Mouse (Mus musculus) right cerebral cortex, postnatal 36 days (tissue): ENCODE results near the gene Pigp.
"Not testable (repeated sequence)": the region's sequence is repeated elsewhere in the genome, so short reads cannot be mapped to it uniquely, and the experiment has no call there.

Experiments used
- DNase-seq, 2 experiments: peaks; one replicate each; pipeline ENCODE4 v3.0.0; 2022; ENCODE audit warnings: low spot score in 2 of 2, mixed read lengths in 1 of 2

Pigp gene

GRCm38 (mm10) chr16:94358091-94358490 is 13.6 kb downstream of the Pigp start:
- DNase-seq, result no peak

DNA sequence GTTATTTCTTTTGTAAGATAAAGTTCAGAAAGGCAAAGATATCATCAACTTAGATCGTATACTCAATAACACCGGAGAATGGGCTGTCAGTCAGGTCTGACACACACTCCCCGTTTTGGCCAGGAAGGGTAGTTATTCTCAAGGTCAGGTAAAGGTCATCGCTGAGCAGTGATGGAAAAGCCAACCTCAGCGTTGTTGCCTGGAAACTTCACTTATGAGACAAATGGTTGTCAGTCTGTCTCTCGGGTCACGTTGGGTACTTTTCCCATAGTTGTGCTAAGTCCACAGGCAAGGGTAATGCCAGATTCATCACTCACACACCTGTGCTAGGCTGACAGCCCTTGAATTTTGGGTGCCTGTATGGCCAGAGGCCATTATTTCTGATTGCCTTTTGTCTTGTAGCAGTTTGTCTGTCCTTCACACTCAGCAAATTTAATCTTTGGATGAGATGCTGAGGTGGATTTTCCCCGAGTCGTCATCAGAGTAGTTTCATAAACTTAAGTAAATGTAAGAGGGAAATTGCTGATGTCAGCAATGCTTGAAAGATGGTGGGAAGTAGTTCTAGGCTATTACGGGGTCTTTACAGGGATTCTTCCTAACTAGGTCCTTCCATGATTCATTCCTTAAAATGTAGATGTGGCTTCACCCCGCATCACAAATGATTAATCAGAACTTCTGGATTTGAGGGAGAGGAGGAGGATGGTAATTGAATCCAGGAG is 14.7 kb downstream of the Pigp start:
- no peak for DNase-seq

GRCm38 (mm10) chr16:94356046-94356445 is 15.6 kb downstream of the Pigp start:
- DNase-seq, result no peak

DNA sequence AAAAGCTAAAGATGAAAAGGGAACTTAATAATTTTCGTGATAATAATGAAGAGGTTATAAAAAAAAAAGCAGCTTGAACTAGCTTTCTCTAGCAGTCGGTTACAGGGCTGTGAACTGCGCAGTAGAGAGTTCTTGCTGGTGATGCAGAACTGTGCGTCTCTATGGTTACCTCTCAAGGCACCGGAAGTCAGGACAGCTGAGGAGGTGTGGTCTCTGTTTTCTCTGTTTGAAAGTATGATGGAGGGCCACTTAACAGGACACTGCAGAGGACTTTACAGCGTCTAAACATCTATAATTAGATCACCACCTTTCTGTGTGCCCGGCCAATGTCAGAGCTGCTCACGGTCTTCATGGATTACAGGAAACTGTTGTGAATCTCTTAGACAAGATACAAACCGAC is 17.2 kb downstream of the Pigp start:
- DNase-seq, result peak in 1 of 2 experiments; percentile 29

GRCm38 (mm10) chr16:94350287-94350677 is 21.4 kb downstream of the Pigp start:
- DNase-seq, result no peak

GRCm38 (mm10) chr16:94349588-94350286 is 21.9 kb downstream of the Pigp start:
- DNase-seq, result no peak

DNA sequence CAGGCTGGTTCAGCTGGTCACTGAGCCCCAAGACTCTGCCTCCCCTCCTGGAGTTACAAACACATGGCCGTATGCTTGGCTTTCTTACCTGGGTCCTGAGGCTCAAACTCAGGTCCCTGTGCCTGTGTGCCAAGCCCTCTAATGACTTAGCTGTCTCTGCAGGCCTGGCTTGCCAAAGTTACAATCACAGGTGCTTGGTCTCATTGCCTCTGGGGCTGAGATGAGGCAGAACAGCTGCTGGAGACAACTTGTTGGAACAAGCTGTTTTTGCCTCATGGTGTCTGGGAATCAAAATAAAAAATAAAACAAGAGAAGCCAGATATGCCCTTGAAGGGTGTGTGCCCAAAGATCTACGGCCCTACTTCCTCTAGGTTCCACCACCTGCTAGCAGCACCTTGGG is 22.9 kb downstream of the Pigp start:
- no peak for DNase-seq

- no peak for DNase-seq
Observed at GRCm38 (mm10) chr16:94347080-94347731, 24.4 kb downstream of the Pigp start.

GRCm38 (mm10) chr16:94345733-94346132 is 25.9 kb downstream of the Pigp start:
- DNase-seq, result no peak

GRCm38 (mm10) chr16:94339164-94340160 is 32.2 kb downstream of the Pigp start:
- not testable (repeated sequence) for DNase-seq

DNA sequence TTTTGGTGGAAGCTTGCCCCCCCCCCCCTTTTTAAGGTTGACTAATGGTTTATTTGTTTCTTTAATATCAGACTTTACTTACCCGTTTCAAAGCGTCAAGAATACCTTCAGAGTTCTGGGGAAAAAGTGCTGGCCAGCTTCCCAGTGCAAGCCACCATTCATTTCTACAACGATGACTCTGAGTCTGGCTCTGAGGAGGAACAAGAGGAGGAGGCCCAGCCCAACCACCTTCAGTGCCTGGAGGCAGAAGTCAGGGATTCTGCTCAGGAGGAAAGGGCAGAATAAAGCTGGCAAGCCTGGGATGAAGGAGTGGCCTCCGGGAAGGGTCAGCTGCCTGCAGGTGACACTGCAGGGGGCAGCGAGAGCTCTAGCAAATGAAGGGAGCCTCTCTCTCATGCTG is 36.0 kb downstream of the Pigp start:
- DNase-seq, result no peak

DNA sequence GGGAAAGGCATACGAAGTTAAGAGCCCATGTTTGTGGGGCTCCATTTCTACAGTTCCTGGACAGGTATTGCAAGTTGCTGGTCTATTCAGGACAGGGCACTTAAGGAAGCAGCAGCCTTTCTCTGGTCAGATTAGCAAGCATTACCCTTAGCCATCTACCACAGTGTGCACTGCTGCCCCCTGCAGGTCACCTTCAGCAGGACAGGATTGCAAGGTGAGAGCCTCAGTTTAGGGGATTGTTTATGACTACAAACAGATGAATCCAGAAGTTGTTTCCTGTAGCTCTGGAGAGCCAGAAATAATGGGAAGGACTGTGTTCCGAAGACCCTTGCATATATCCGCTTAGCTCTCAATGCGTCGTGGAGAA is 39.8 kb downstream of the Pigp start:
- no peak for DNase-seq

- no peak for DNase-seq
Observed at GRCm38 (mm10) chr16:94331233-94331885, 40.3 kb downstream of the Pigp start.

- no peak for DNase-seq
Observed at GRCm38 (mm10) chr16:94330429-94330828, 41.2 kb downstream of the Pigp start.

DNA sequence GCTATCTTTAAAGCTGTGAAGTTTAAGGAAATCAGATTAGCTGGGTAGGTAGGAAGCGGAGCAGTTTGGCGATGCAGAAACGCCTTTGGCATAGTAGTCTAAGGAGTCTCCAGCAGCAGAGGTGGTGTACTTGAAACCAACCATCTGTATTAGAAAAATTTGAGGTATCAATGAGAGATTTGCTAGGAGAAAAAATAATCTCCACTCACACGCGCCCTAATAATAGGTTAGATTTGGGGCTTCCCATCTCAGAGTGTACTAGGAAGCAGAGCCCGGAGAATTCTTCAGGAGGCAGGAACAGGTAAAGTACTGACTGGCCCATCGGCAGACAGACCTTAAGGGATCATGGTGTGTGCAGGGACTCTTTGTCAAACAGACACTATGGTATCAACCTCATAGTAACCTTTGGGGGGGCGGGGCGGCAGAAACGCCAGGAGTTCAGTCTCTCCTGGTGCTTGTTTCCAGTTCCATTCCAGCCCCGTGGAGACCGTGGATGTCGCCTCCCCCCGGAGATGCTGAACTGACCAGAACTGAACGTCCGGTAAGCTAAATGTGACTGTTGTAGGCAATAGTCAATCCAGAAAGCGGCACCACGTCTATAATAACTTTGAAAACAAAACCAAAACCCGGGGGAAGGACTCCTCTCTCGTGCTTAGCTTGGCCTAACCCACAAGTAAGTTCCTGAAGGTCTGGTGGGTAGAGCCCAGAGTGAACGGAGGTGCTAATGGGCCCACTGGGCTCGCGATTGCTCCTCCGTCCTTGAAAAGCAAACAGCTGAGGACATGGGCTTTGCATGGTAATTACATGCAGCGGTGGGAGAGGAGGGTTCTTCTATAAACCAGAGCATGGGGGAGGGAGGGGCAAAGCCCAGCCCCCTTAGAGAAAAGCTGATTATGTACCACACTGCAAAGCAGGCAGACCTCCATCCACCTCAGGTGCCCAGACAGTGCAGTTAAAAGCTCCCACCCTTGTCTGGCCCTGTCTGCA is 42.5 kb downstream of the Pigp start:
- no peak for DNase-seq

GRCm38 (mm10) chr16:94327781-94328711 is 43.6 kb downstream of the Pigp start, which contains the start of gene Ripply3:
TSS of gene Ripply3 (plus strand) at chr16:94328420.
- DNase-seq, result no peak

- DNase-seq, result no peak
Observed at GRCm38 (mm10) chr16:94326008-94326407, 45.6 kb downstream of the Pigp start.

DNA sequence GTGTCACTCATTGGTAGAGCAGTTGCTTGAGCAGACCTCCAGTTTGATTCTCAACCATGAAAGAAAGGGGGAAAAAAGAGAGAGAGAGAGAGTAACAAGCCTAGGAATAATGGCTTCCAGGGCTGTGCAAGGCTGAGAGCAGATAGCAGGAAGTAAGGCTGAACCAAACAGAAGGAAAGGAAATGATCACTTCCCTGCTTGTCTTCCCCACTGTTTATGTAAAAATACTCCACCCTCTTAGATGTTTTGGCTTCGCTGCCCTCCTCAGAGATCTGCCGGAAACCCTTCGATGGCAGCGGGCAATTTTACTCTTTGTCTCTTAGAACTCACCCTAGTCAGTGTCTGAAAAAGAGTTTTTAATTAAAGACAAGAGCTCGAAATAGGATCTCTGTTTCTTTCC is 48.0 kb downstream of the Pigp start:
- no peak for DNase-seq

DNA sequence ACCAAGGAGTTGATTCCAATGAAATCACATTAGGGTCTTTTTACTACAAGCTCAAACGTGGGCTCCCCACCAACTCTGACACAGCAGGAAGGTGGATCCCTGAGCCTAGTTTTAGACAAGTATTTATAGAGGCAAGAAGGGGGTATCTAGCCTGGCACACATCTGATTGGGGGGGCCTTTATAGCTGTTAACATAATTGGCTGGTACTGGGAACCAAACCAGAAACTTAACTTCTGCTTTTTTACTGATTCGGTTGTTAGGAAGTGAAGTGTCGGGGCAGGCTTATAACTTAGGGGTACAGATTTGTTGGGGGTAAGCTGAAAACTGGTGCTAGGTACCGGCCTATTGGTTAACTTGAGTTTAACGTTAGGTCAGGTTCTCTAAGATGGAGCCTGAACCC is 51.4 kb downstream of the Pigp start:
- DNase-seq, result no peak
